Mouse (Mus musculus) liver, adult (tissue): ENCODE measurements around the gene Shank3.

Source experiments
- GATA4 ChIP-seq: IDR thresholded peaks from 2 replicates; pipeline ENCODE4 v1.6.1; 2014; ENCODE audit warnings: mild to moderate bottlenecking, low read length; ENCODE audit not compliant: insufficient replicate concordance

The Shank3 gene

GRCm38 (mm10) chr15:89526776-89527325, 27.4 kb downstream of the Shank3 start:
- TF ChIP-seq GATA4, result no peak

- no peak for TF ChIP-seq GATA4
Measured at GRCm38 (mm10) chr15:89527466-89527865, 28.0 kb downstream of the Shank3 start.

GRCm38 (mm10) chr15:89528201-89528850, 28.9 kb downstream of the Shank3 start:
- TF ChIP-seq GATA4, result no peak

GRCm38 (mm10) chr15:89528923-89529322, 29.5 kb downstream of the Shank3 start:
- TF ChIP-seq GATA4, result no peak

GRCm38 (mm10) chr15:89530336-89530735, 30.9 kb downstream of the Shank3 start:
- no peak for TF ChIP-seq GATA4

GRCm38 (mm10) chr15:89531399-89531798, 32.0 kb downstream of the Shank3 start:
- TF ChIP-seq GATA4, result no peak

GRCm38 (mm10) chr15:89532026-89532923, 32.9 kb downstream of the Shank3 start:
- no peak for TF ChIP-seq GATA4

GRCm38 (mm10) chr15:89532924-89533842, 33.8 kb downstream of the Shank3 start:
- TF ChIP-seq GATA4, result no peak

- no peak for TF ChIP-seq GATA4
Measured at GRCm38 (mm10) chr15:89533843-89534207, 34.4 kb downstream of the Shank3 start.

- TF ChIP-seq GATA4, result no peak
Measured at GRCm38 (mm10) chr15:89544171-89544570, 44.7 kb downstream of the Shank3 start.

- TF ChIP-seq GATA4, result no peak
Measured at GRCm38 (mm10) chr15:89547321-89547720, 47.9 kb downstream of the Shank3 start.

- no peak for TF ChIP-seq GATA4
Measured at GRCm38 (mm10) chr15:89547824-89548601, 48.6 kb downstream of the Shank3 start.

GRCm38 (mm10) chr15:89548837-89549236, 49.4 kb downstream of the Shank3 start:
- no peak for TF ChIP-seq GATA4

- TF ChIP-seq GATA4, result no peak
Measured at GRCm38 (mm10) chr15:89550506-89550905, 51.1 kb downstream of the Shank3 start.
